Mouse (Mus musculus) embryonic fibroblast, embryonic 13.5 days (primary cell): ENCODE measurements around the gene Ehmt1.

Source experiments
- CTCF ChIP-seq: IDR thresholded peaks from 2 replicates; pipeline ENCODE4 v1.5.1; 2011; ENCODE audit warnings: mild to moderate bottlenecking, control low read depth, low read length, moderate library complexity, borderline replicate concordance; ENCODE audit not compliant: insufficient read depth
- POLR2A ChIP-seq: IDR thresholded peaks from 2 replicates; pipeline ENCODE4 v1.6.1; 2011; ENCODE audit warnings: low read depth, mild to moderate bottlenecking, control low read depth, low read length, moderate library complexity

- TF ChIP-seq CTCF (no peak), POLR2A (no peak)
Measured at GRCm38 (mm10) chr2:24904823-24905652, 14.4 kb downstream of the Ehmt1 start.
